Mouse (Mus musculus) liver, embryonic 14.5 days (tissue): ENCODE measurements at regions not wholly inside any gene's neighbourhood (a gene's known extent, or its start where the extent isn't known, plus 50 kb on each side); places are given as distances from the start of the nearest gene placed in this dataset.

ENCODE experiments used
- ATAC-seq: fragments of 200-750 bp; cut with Nextera tagmentation; 2 replicates; pipeline ENCODE4 v1.8.0; 2017; ENCODE audit warnings: moderate number of reproducible peaks, mild to moderate bottlenecking, moderate library complexity; ENCODE audit not compliant: insufficient read depth
- DNase-seq, 3 experiments: peaks; one replicate each; pipeline ENCODE4 v3.0.0-alpha.2; 2012 to 2013; ENCODE audit warnings: low read depth in 3 of 3, low spot score in 3 of 3
- H3K27ac ChIP-seq: fragments of 300-500 bp; sonication (generic); 2 replicates; pipeline ENCODE4 v1.5.1; 2014; ENCODE audit warnings: moderate library complexity, mild to moderate bottlenecking, control low read depth, inconsistent platforms
- H3K27me3 ChIP-seq: fragments of 300-500 bp; sonication (generic); 2 replicates; pipeline ENCODE4 v1.6.1; 2014; ENCODE audit warnings: mild to moderate bottlenecking, low read length, moderate library complexity; ENCODE audit not compliant: control insufficient read depth, insufficient read depth
- H3K36me3 ChIP-seq: fragments of 300-500 bp; sonication (generic); replicated peaks from 2 replicates; pipeline ENCODE4 v1.6.1; 2014; ENCODE audit warnings: low read depth; ENCODE audit not compliant: control insufficient read depth, insufficient read depth
- H3K4me1 ChIP-seq, 2 experiments: fragments of 200-500 bp in 1 of 2; fragments of 300-500 bp in 1 of 2; sonication (generic) in 1 of 2; replicated peaks; 2 replicates each; pipeline ENCODE4 v1.6.1; 2012 to 2014; ENCODE audit warnings: antibody characterized with exemption in 1 of 2, inconsistent platforms in 1 of 2, low read length in 1 of 2; ENCODE audit not compliant: control insufficient read depth in 2 of 2, insufficient read depth in 2 of 2
- H3K4me2 ChIP-seq: fragments of 300-500 bp; sonication (generic); 2 replicates; pipeline ENCODE4 v1.6.1; 2014; ENCODE audit warnings: low read depth, mild to moderate bottlenecking, control low read depth, moderate library complexity
- H3K4me3 ChIP-seq, 2 experiments: fragments of 200-500 bp in 1 of 2; fragments of 300-500 bp in 1 of 2; sonication (generic) in 1 of 2; 2 replicates each; pipeline ENCODE4 v1.5.1; 2012 to 2014; ENCODE audit warnings: low read depth in 2 of 2, low read length in 2 of 2, mild to moderate bottlenecking in 2 of 2, control low read depth in 1 of 2, inconsistent platforms in 1 of 2, moderate library complexity in 1 of 2; ENCODE audit not compliant: insufficient read depth in 1 of 2
- H3K9ac ChIP-seq: fragments of 300-500 bp; sonication (generic); replicated peaks from 2 replicates; pipeline ENCODE4 v1.6.1; 2014; ENCODE audit warnings: mild to moderate bottlenecking, control low read depth, moderate library complexity
- H3K9me3 ChIP-seq: fragments of 300-500 bp; sonication (generic); 2 replicates; pipeline ENCODE4 v1.6.1; 2016; ENCODE audit warnings: low read length, mixed read lengths; ENCODE audit not compliant: control insufficient read depth
- CTCF ChIP-seq: IDR thresholded peaks from 2 replicates; pipeline ENCODE4 v1.5.1; 2016; ENCODE audit warnings: antibody characterized with exemption, low read depth, control low read depth
- EP300 ChIP-seq: IDR thresholded peaks from 2 replicates; pipeline ENCODE4 v1.6.1; 2016; ENCODE audit warnings: antibody characterized with exemption, low read depth
- WGBS: fragments of 180-500 bp; shearing (Covaris S2); extraction: QIAGEN DNeasy Blood & Tissue Kit; methylation state at CpG from one replicate; pipeline ENCODE4 v1.1.7; 2014; ENCODE audit not compliant: insufficient replicate concordance; 5-methylcytosine and 5-hydroxymethylcytosine counted together

GRCm38 (mm10) chr8:126859706-126860424, 85.8 kb downstream of the Tomm20 start:
- Histone ChIP-seq H3K4me3 (no peak overlapping the region), H3K9ac (no peak overlapping the region), H3K9me3 (no peaks in the 10 kb centered on the region), H3K36me3 (no peaks in the 10 kb centered on the region), H3K27ac (no peak overlapping the region), H3K4me2 (no peak overlapping the region), H3K4me1 (peaks cover 0 to 33% of the 10 kb centered on the region in 2 experiments; a peak in 3 of 4 replicates), H3K27me3 (no peaks in the 10 kb centered on the region)
- 0 out of 2 replicates have a peak, but pooled peaks have one; percentile 24 for TF ChIP-seq EP300
- no peak for TF ChIP-seq CTCF
- ATAC-seq (peak; percentile 38; the same call in 1 of the 2 replicates), DNase-seq (no peak)
- 16% methylated on average over 5 of the region's 5 CpGs for WGBS

DNA sequence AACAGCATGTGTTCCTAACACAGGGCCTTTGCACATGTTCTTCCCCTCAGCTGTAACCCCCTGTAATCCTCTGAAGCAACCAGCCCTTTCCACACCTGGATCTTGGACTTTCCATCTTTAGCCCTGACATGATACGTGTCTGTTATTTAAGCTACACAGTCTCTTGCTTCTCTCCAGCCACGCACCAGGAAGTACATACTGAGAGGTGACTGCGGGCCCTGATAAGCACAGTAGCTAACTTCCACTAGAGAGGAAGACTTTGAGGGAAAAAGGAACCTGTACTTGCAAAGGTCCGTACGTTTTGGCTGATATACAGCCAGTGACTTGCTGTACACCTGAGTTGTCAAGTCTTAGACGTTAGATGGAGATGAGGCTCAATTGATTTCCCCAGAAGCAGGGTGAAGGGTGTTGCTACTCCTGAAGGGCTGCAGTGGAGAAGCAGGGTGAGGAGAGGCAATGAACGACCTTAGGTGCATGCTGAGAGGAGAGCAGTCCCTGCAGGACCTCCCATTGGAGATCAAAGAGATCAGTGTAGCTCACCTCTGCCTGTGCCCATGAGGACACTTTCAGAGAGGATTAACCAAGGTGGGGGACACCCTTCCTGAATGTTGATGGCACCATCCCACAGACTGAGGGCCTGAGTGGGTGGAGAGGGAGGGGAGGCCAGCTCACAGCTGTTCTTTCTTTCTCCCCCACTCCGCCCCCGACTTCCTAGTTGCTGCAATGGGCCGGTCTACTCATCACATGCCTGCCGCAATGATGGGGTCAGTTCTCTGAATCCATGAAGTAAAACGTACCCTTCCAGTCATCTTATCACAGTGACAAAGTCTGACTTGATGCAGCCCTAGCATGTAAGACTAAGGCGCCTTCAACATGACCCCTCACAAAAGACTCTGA, 88.1 kb downstream of the Tomm20 start:
- WGBS = 30% methylated on average over 13 of the region's 13 CpGs
- Histone ChIP-seq H3K27me3 (no peaks in the 10 kb centered on the region), H3K9me3 (no peaks in the 10 kb centered on the region), H3K4me2 (no peak overlapping the region), H3K9ac (no peak overlapping the region), H3K4me3 (no peak overlapping the region), H3K27ac (no peak overlapping the region), H3K36me3 (no peaks in the 10 kb centered on the region), H3K4me1 (peaks cover 8 to 40% of the 10 kb centered on the region in 2 experiments; a peak in 3 of 4 replicates)
- ATAC-seq (no peak), DNase-seq (no peak)
- TF ChIP-seq EP300 = no peak

GRCm38 (mm10) chr8:126855914-126856313, 89.7 kb downstream of the Tomm20 start:
- Histone ChIP-seq H3K9me3 (no peaks in the 10 kb centered on the region), H3K27me3 (no peaks in the 10 kb centered on the region), H3K4me2 (no peak overlapping the region), H3K4me3 (no peak overlapping the region), H3K36me3 (no peaks in the 10 kb centered on the region), H3K27ac (no peak overlapping the region), H3K9ac (no peak overlapping the region), H3K4me1 (peaks cover 13 to 40% of the 10 kb centered on the region in 2 experiments; a peak in 3 of 4 replicates)
- TF ChIP-seq CTCF (no peak), EP300 (no peak)
- WGBS = 33% methylated on average over 5 of the region's 5 CpGs
- no peak for ATAC-seq
- DNase-seq = no peak

GRCm38 (mm10) chr8:126855056-126855609, 90.5 kb downstream of the Tomm20 start:
- no peak for ATAC-seq
- Histone ChIP-seq H3K4me1 (peaks cover 13 to 41% of the 10 kb centered on the region in 2 experiments; a peak in 3 of 4 replicates), H3K27ac (no peak overlapping the region), H3K9ac (no peak overlapping the region), H3K27me3 (no peaks in the 10 kb centered on the region), H3K4me3 (no peak overlapping the region), H3K9me3 (no peaks in the 10 kb centered on the region), H3K36me3 (no peaks in the 10 kb centered on the region), H3K4me2 (no peak overlapping the region)
- no peak for DNase-seq
- WGBS = 12% methylated on average over 2 of the region's 2 CpGs
- no peak for TF ChIP-seq EP300
- TF ChIP-seq CTCF = no peak
